Mouse (Mus musculus) embryonic fibroblast, embryonic 13.5 days (primary cell): ENCODE measurements around the gene Anxa6.

Source experiments
- CTCF ChIP-seq: IDR thresholded peaks from 2 replicates; pipeline ENCODE4 v1.5.1; 2011; ENCODE audit warnings: mild to moderate bottlenecking, control low read depth, low read length, moderate library complexity, borderline replicate concordance; ENCODE audit not compliant: insufficient read depth
- POLR2A ChIP-seq: IDR thresholded peaks from 2 replicates; pipeline ENCODE4 v1.6.1; 2011; ENCODE audit warnings: low read depth, mild to moderate bottlenecking, control low read depth, low read length, moderate library complexity

- TF ChIP-seq POLR2A, result no peak
- no peak for TF ChIP-seq CTCF
These were observed 4.7 kb downstream of the Anxa6 start for GRCm38 (mm10) chr11:55028509-55028908.
